Mouse (Mus musculus) kidney, postnatal 4 days (tissue): Measurements from ENCODE around the gene Gm13023.
"Not testable (repeated sequence)": the region's sequence is repeated elsewhere in the genome, so short reads cannot be mapped to it uniquely, and the experiment has no call there.

ENCODE experiments used
- DNase-seq, 2 experiments: peaks; one replicate each; pipeline ENCODE4 v3.0.0; 2021; ENCODE audit warnings: mixed read lengths in 2 of 2

The Gm13023 gene

GRCm38 (mm10) chr4:143789052-143789451 is at the start of gene Gm13023:
Gene Gm13023 (plus strand): TSS chr4:143789352.
- not testable (repeated sequence) for DNase-seq

GRCm38 (mm10) chr4:143815993-143816392 is 26.8 kb downstream of the Gm13023 start, which contains the start of gene Gm13084:
Gene Gm13084 (minus strand): TSS chr4:143816093.
- no peak for DNase-seq
